Mouse (Mus musculus): ENCODE results near the gene Fcamr. TPM values are rescaled to one million over a fixed set of nuclear protein-coding genes. Genes with fewer than 3 reads are reported as not detected.

Fcamr gene
- total RNA-seq, 2 experiments from 2014 or later: not detected

DNA sequence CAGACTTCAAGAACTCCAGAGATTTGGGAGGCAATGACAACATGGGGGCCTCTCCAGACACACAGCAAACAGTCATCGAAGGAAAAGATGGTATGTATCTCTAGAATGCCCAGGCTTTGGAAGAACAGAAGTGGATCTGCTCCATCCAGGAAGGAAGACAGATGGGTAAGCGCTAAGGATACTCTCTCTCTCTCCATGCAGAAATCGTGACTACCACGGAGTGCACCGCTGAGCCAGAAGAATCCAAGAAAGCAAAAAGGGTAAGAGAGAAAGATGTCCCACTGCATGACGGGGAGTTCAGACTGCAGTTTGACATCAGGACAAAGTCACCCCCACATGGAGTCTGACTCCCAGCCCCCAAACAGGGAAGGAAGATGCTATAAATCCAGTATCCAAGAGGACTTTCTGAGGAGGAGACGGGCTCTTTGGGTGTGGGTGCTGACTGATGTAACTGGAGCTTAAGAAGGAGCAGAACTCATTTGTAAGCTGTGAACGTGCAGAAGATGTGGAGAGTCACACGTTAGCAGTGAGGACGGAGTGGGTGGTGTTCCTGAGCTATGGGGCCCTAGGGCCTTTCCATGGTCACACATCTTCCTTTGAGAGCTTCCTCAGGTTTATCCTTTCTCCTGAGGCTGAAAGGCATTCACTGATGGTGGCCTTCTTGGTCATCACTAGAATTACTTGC is 49.0 kb downstream of the Fcamr start:
- no peak for DNase-seq (ENCODE audit: low spot score in 2 of 2)

GRCm38 (mm10) chr1:130850405-130850804 is 49.7 kb downstream of the Fcamr start:
- DNase-seq (ENCODE audit: low spot score in 2 of 2): no peak

- no peak for DNase-seq (ENCODE audit: low spot score in 2 of 2)
Observed at GRCm38 (mm10) chr1:130854819-130855218, 54.1 kb downstream of the Fcamr start.

GRCm38 (mm10) chr1:130855723-130856122 is 55.0 kb downstream of the Fcamr start:
- no peak for DNase-seq (ENCODE audit: low spot score in 2 of 2)

GRCm38 (mm10) chr1:130857456-130857855 is 56.8 kb downstream of the Fcamr start:
- no peak for DNase-seq (ENCODE audit: low spot score in 2 of 2)

DNA sequence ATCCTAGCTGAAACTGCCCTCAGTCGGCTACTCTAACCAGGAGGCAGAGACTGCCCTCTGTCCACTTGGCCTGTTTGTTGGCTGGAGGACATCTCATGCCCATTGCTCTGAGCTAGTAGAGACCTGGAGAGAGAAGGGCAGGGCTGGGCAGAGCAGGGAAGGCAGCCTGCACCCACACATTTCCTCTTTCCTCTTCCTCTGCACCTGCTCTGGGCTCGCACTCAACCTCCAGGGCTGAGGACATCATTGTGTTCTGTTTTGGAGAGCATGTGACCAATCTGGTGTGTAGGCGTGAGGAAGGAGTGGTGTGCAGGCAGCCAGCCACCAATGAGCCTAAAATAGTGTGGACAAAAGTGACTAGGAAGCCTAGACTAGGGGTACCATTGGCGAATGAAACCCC is 63.5 kb downstream of the Fcamr start:
- no peak for DNase-seq (ENCODE audit: low spot score in 2 of 2)

Other genes with a start within 250 kb of the Fcamr start
- not detected for gene Zp3r, start 171.3 kb upstream of the Fcamr start, total RNA-seq (2021)
- under 1 TPM in 1 of 2 experiments, not detected in 1; 0.41 TPM for gene C4bp, start 139.3 kb upstream of the Fcamr start, total RNA-seq (2021)
- gene Gm29427, start 85.1 kb upstream of the Fcamr start, total RNA-seq (2021): not detected
- 1 to 10 TPM; 4.0 to 5.2 TPM for gene Yod1, start 83.6 kb upstream of the Fcamr start, total RNA-seq (2021)
- 10 to 100 TPM; 10.5 to 13.4 TPM for gene Pfkfb2, start 71.6 kb upstream of the Fcamr start, total RNA-seq (2021)
- gene AA986860, start 68.9 kb upstream of the Fcamr start, total RNA-seq (2021): 1 to 10 TPM; 1.0 to 1.2 TPM
- under 1 TPM in 1 of 2 experiments, not detected in 1; 0.08 TPM for gene Pigr, start 25.8 kb downstream of the Fcamr start, total RNA-seq (2021)
- under 1 TPM in 1 of 2 experiments, not detected in 1; 0.39 TPM for gene Fcmr, start 64.8 kb downstream of the Fcamr start, total RNA-seq (2021)
- not detected for gene Il24, start 86.6 kb downstream of the Fcamr start, total RNA-seq (2021)
- gene Il20, start 110.5 kb downstream of the Fcamr start, total RNA-seq (2021): not detected
- gene Il19, start 139.2 kb downstream of the Fcamr start, total RNA-seq (2021): not detected
- gene Il10, start 218.9 kb downstream of the Fcamr start, total RNA-seq (2021): not detected

Measured in gastrocnemius, postnatal 4 days (tissue).